Mouse (Mus musculus) cerebellum, adult (tissue): ENCODE measurements around the gene Thumpd3.

ENCODE experiments used
- ATAC-seq: cut with Nextera tagmentation; 2 replicates; pipeline ENCODE4 v1.9.2; 2017; ENCODE audit warnings: mild to moderate bottlenecking, moderate library complexity, mixed read lengths; ENCODE audit not compliant: insufficient number of reproducible peaks, low FRiP score, low TSS enrichment

Thumpd3 gene

DNA sequence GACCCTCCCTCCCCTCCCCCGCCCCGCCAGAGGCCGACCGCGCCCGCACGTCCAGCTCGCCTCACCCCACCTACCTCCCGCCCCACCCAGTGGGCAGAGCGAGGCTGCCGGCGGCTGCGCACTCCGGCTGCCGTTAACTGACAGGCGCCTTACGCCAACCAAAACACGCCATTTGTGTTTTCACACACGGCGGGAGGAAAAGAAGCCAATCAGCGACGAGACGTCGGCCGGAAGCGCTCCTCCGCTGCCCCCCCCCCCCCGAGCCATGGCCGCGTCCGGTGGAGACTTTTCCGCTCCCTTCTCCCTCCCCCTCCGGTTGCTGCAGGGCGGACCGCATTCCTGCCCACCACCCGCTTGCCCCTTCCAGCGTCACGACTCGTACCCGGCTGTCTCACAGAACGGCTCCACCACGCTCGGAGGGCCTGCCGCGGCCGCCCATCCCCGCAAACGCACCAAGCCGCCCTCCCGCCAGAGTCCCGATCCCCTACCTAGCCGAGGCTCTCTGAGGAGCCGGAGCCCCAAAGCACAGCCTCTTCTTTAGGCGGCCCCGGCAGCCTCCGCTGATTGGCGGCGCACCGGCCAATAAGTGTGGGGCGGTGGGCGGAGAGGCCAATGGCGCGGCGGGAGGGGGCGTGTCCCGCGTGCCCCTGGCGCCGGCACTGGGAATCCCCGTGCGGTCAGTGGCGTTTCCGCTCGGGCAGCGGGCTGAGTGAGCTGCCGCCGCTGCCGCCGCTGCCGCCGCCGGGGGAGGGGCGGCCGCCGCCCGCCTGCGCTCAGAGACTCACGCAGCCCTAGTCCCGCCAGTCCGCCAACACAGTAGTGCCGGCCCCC is 30.9 kb downstream of the Thumpd3 start, which contains the start of gene Setd5:
Gene Setd5 (plus strand): TSS at position 680 of the 831 bp plus-strand sequence.
- peak; percentile 88 for ATAC-seq

DNA sequence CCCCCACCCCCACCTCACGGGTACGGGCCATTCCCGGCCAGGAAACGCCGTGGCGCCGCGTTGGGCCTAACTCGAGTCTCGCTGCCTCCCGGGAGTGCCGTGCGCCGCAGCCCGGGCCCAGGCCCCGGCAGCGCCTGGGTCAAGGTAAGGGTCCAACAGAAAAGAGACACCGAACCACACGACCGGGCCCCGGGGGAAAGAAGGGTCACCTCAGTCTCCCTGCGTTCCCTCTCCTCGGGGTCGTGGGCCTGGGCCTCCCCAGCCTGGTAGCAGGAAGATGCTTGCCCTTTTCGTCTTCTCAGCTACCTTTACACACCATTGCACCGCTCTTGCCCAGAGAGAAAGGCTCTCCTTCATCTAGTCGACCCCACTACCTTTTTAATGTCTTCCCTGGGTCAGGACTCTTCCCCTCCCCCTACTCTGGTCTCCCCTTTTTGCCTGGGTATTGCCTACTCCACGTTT is 31.6 kb downstream of the Thumpd3 start:
- no peak for ATAC-seq

GRCm38 (mm10) chr6:113078031-113078721 is 32.2 kb downstream of the Thumpd3 start:
- ATAC-seq, result no peak

GRCm38 (mm10) chr6:113079492-113079891 is 33.5 kb downstream of the Thumpd3 start:
- no peak for ATAC-seq

DNA sequence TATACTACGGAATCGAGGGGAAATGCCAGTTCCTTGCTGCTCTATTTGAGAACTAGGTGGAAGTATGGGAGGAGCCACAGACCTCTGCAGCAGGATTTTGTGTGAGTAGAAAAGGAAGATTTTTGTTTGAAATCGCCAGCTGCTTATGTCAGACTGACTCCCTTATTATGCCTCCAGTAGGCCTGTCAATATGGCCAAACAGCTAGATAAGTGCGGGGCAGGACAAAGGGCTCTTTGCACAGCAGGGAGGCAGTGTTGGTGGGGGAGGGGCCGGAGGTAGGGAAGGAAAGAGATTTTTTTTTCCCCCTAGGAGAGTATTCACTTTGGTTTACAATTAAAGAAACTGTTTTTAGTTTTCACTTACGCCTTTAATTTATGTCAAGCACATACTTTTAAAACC is 36.2 kb downstream of the Thumpd3 start:
- ATAC-seq, result no peak

DNA sequence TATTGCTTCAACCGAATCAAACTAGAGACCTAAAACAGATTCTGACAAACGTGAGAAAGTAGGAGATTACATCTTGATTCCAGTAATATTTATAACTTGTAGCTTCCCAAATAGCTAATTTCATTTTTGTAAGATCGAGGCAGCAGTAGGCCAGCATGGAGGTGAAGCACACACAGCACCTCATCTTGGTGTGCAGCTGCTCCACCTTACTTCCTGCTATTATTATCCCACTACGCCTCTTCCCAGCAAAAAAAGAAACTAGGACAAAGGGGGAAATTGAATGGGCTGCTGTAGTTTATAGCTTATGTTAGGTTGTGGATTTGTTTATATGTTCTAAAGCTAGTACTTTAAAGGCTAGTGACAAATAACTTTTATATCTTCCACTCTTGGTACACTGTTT is 38.6 kb downstream of the Thumpd3 start:
- no peak for ATAC-seq

DNA sequence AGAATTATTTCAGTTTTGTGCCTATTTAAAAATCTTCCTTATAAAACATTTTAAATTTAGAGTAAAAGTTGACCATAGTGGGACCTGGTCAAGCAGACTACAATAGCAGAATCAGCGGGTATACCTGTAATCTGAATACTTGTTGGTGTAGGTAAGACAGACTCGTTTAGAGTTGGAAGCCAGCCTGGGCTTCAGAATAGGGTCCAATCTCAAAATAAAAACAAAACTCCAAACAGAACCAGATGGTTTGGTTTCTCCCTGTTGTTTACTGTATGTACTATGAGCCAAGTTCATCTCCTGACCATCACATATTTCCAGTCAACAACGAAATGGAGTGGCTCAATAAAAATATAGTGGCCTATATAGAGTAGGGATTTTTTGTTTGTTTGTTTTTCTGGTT is 47.2 kb downstream of the Thumpd3 start:
- ATAC-seq, result 0 out of 2 replicates have a peak, but pooled peaks have one; percentile 20

DNA sequence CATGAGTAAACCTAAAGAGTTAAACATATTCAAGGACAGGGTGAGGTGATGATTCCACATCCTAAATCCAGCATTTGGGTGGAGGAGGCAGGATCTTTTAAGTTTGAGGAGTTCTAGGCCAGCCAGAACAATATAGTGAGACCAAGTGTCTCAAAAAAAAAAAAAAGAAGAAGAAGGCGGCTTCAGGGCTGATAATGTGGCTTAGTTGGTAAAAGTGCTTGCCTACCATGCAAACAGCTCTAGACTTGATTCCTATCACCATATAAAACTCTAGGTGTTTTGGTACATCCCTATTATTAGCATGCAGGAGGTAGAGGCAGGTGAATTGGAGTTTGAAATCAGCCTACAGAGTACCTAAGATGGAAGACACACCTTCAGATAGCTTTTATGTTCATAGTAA is 49.5 kb downstream of the Thumpd3 start:
- ATAC-seq, result no peak

DNA sequence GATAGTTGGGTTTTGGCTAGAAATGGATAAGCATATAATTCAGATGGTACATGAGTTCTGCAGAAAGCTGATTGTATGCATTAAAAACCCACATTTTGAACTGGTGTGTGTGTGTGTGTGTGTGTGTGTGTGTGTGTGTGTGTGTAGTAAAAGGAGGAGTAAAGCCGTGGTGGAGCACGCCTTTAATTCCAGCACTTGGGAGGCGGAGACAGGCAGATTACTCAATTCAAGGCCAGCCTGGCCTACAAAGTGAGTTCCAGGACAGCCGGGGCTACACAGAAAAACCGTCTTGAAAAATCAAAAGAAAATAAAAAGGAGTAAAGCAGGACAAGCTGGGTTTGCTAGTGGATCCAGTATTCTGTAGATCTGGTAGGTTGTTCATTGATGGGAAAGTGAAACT is 51.6 kb downstream of the Thumpd3 start:
- no peak for ATAC-seq

- ATAC-seq, result peak; percentile 95
Measured at GRCm38 (mm10) chr6:113099640-113100289, 53.7 kb downstream of the Thumpd3 start.

GRCm38 (mm10) chr6:113102541-113102940 is 56.5 kb downstream of the Thumpd3 start:
- no peak for ATAC-seq

GRCm38 (mm10) chr6:113103765-113104164 is 57.7 kb downstream of the Thumpd3 start:
- ATAC-seq, result no peak

GRCm38 (mm10) chr6:113109378-113109777 is 63.4 kb downstream of the Thumpd3 start:
- ATAC-seq, result no peak

DNA sequence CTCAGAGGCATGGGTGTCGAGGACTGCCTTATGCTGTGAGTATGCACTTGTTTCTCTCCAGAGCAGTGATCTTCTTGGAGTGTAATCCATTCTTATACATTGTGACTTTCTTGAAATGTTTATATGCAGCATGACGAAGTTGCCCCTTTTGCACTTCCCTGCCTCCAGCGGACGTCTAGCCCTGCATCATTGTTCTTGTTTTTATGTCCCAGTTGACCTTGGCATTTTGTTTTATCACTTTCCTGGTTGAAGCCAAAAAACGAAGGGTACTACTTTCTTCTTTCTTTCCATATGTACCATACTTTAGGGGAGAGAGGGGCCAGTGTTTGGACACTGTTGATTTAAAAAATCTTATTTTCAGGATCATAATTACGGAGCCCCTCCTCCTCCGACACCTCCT is 63.9 kb downstream of the Thumpd3 start:
- no peak for ATAC-seq
